ENCODE assay signal across 8 mouse cellular contexts in the genomic region with DNA sequence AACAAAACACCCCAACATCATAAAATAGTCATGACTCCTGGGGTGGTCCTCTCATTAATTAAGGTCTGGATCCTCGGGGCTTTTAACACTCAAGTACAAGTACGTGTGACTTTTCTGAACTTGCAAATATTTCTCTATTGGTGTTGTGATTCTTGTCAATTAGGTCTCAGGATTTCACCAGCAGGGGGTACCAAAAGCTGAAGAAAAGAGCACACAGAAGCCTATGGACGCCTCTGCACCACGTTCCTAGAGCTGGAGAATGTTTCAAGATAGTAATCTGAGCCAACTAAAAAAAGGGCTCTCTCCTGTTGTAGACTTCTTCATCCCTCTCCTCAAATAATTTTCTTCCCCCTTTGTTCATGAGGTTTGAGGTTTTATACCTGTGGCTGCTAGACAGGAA.
DNase-seq lines count a peak whose midpoint lies in the region; ATAC-seq and TF ChIP-seq lines count a peak whose summit lies in the region.

No protein-coding gene starts in this region.

- TF ChIP-seq POLR2A in cerebellum, adult 2 months (IDR thresholded peaks at IDR 0.05; ENCODE audit: borderline replicate concordance, insufficient read depth, low read length): no peak

- no peaks in the 10 kb centered on the region for H3K36me3 ChIP-seq in kidney, postnatal 0 days (ENCODE audit: insufficient read depth, low read length)
- H3K36me3 ChIP-seq in kidney, embryonic 16.5 days (ENCODE audit: insufficient read depth, low read length): no peaks in the 10 kb centered on the region

- no peak overlapping the region for H3K27ac ChIP-seq in cerebellum, adult 2 months (ENCODE audit: insufficient read depth, low read length)
- no peak overlapping the region for H3K27ac ChIP-seq in kidney, postnatal 0 days
- H3K27ac ChIP-seq in kidney, embryonic 16.5 days (ENCODE audit: low read length): no peak overlapping the region

- H3K4me1 ChIP-seq in cerebellum, adult 2 months (ENCODE audit: control insufficient read depth, insufficient read depth, low read length): 0 out of 2 replicates have a peak, but pooled peaks cover 3% of the 10 kb centered on the region
- H3K4me1 ChIP-seq in kidney, postnatal 0 days (replicated peaks; ENCODE audit: insufficient read depth, low read length): no peaks in the 10 kb centered on the region
- H3K4me1 ChIP-seq in kidney, embryonic 16.5 days (ENCODE audit: insufficient read depth, low read length): no peaks in the 10 kb centered on the region

- no peaks in the 10 kb centered on the region; the same call in 1 of the 2 replicates for H3K27me3 ChIP-seq in cerebellum, adult 2 months (ENCODE audit: control insufficient read depth, insufficient read depth, low read length)
- no peaks in the 10 kb centered on the region for H3K27me3 ChIP-seq in kidney, postnatal 0 days (ENCODE audit: insufficient read depth, low read length)
- H3K27me3 ChIP-seq in kidney, embryonic 16.5 days (ENCODE audit: insufficient read depth, low read length): no peaks in the 10 kb centered on the region

- H3K9ac ChIP-seq in kidney, postnatal 0 days (ENCODE audit: low read depth, low read length): no peak overlapping the region
- H3K9ac ChIP-seq in kidney, embryonic 16.5 days (replicated peaks; ENCODE audit: low read length): no peak overlapping the region

- TF ChIP-seq CTCF in cerebellum, adult 2 months (IDR thresholded peaks at IDR 0.05; ENCODE audit: borderline replicate concordance, insufficient read depth, low read depth, low read length): 0 out of 2 replicates have a peak, but pooled peaks have one; percentile 9
- TF ChIP-seq CTCF in kidney, postnatal 0 days (IDR thresholded peaks at IDR 0.05; ENCODE audit: low read depth): peak; percentile 63

- no peak overlapping the region for H3K4me3 ChIP-seq in cerebellum, adult 2 months (replicated peaks; ENCODE audit: insufficient read depth, low read depth, low read length)
- H3K4me3 ChIP-seq in kidney, postnatal 0 days (replicated peaks; ENCODE audit: low read depth, low read length): no peak overlapping the region
- no peak overlapping the region for H3K4me3 ChIP-seq in kidney, embryonic 16.5 days (ENCODE audit: low read length)

- no peak for ATAC-seq in kidney, postnatal 0 days (replicated peaks; ENCODE audit: low FRiP score, low read depth)
- ATAC-seq in kidney, embryonic 16.5 days (ENCODE audit: low FRiP score, low TSS enrichment): no peak
- ATAC-seq in CD4-positive, CD25-positive, alpha-beta regulatory T cell, adult 4 months: no peak

- 40% methylated on average over 4 of the region's 4 CpGs for WGBS in cerebellum, adult 2 months
- WGBS in kidney, postnatal 0 days: 15% methylated on average over 4 of the region's 4 CpGs
- 15% methylated on average over 4 of the region's 4 CpGs for WGBS in kidney, embryonic 16.5 days

- no peaks in the 10 kb centered on the region for H3K9me3 ChIP-seq in kidney, postnatal 0 days (replicated peaks; ENCODE audit: low read length)
- no peaks in the 10 kb centered on the region for H3K9me3 ChIP-seq in kidney, embryonic 16.5 days (ENCODE audit: low read length)

- peak in 1 of 2 experiments; percentile 7 for DNase-seq in cerebellum, adult 2 months
- no peak for DNase-seq in cerebellum, adult 9-11 months
- DNase-seq in kidney, postnatal 0 days (ENCODE audit: low spot score): peak; percentile 46
- DNase-seq in NIH3T3 (ENCODE audit: low read depth): peak; percentile 5
- DNase-seq in layer of hippocampus, postnatal 10 days (ENCODE audit: low spot score in 2 of 2): peak; percentile 9 to 23
- DNase-seq in thymus, postnatal 10 days (ENCODE audit: low spot score in 2 of 2): no peak

- no peak overlapping the region for H3K4me2 ChIP-seq in kidney, postnatal 0 days (ENCODE audit: low read length)
- H3K4me2 ChIP-seq in kidney, embryonic 16.5 days (replicated peaks; ENCODE audit: low read depth, low read length): no peak overlapping the region

Comparison
In these comparisons a context has a peak if more than half of its experiments do, and no peak if none do; other contexts are left out.
1. DNase-seq: peak in kidney, postnatal 0 days (single experiment), NIH3T3 (single experiment) and layer of hippocampus, postnatal 10 days (2 of 2); none in cerebellum, adult 9-11 months (single experiment) and thymus, postnatal 10 days (0 of 2).